Mouse (Mus musculus): ENCODE data around the gene Tcea2. TPM values are rescaled to one million over a fixed set of nuclear protein-coding genes. Genes with fewer than 3 reads are reported as not detected.
A peak's percentile ranks its signal among the peaks of the same experiment; 100 is the strongest.

The Tcea2 gene
- polyA plus RNA-seq, 1 experiment from 2014 or later = 12.1 TPM

- no peak for DNase-seq (ENCODE audit: low spot score)
- H3K36me3 ChIP-seq (ENCODE audit: control insufficient read depth, insufficient read depth, low read length) = no peaks in the 10 kb centered on the region
- peaks cover 19% of the 10 kb centered on the region for H3K27me3 ChIP-seq (replicated peaks; ENCODE audit: control insufficient read depth, insufficient read depth, low read length)
- no peak overlapping the region for H3K4me2 ChIP-seq
- 60% methylated on average over 5 of the region's 5 CpGs for WGBS
- peaks cover 16% of the 10 kb centered on the region for H3K4me1 ChIP-seq (replicated peaks; ENCODE audit: control insufficient read depth, insufficient read depth, low read length)
- no peaks in the 10 kb centered on the region for H3K9me3 ChIP-seq (ENCODE audit: control insufficient read depth, low read length)
- no peak overlapping the region for H3K9ac ChIP-seq (ENCODE audit: low read depth, low read length)
- ATAC-seq (replicated peaks; ENCODE audit: low FRiP score) = no peak
- H3K4me3 ChIP-seq (ENCODE audit: low read depth, low read length) = no peak overlapping the region
- no peak overlapping the region for H3K27ac ChIP-seq (ENCODE audit: low read depth, low read length)
Observed at GRCm38 (mm10) chr2:181677096-181677754, 2.9 kb upstream of the Tcea2 start.

- H3K4me2 ChIP-seq = no peak overlapping the region
- H3K4me1 ChIP-seq (replicated peaks; ENCODE audit: control insufficient read depth, insufficient read depth, low read length) = peaks cover 16% of the 10 kb centered on the region
- H3K27ac ChIP-seq (ENCODE audit: low read depth, low read length) = no peak overlapping the region
- 38% methylated on average over 3 of the region's 3 CpGs for WGBS
- no peaks in the 10 kb centered on the region for H3K36me3 ChIP-seq (ENCODE audit: control insufficient read depth, insufficient read depth, low read length)
- no peaks in the 10 kb centered on the region for H3K9me3 ChIP-seq (ENCODE audit: control insufficient read depth, low read length)
- H3K9ac ChIP-seq (ENCODE audit: low read depth, low read length) = no peak overlapping the region
- peaks cover 14% of the 10 kb centered on the region for H3K27me3 ChIP-seq (replicated peaks; ENCODE audit: control insufficient read depth, insufficient read depth, low read length)
- no peak for ATAC-seq (replicated peaks; ENCODE audit: low FRiP score)
- no peak for DNase-seq (ENCODE audit: low spot score)
- H3K4me3 ChIP-seq (ENCODE audit: low read depth, low read length) = no peak overlapping the region
Observed at GRCm38 (mm10) chr2:181677755-181678098, 2.4 kb upstream of the Tcea2 start.

- WGBS = 44% methylated on average over 1 of the region's 1 CpGs
- peak; percentile 76 for ATAC-seq (replicated peaks; ENCODE audit: low FRiP score)
Observed at GRCm38 (mm10) chr2:181678780-181679179, 1.3 kb upstream of the Tcea2 start.

DNA sequence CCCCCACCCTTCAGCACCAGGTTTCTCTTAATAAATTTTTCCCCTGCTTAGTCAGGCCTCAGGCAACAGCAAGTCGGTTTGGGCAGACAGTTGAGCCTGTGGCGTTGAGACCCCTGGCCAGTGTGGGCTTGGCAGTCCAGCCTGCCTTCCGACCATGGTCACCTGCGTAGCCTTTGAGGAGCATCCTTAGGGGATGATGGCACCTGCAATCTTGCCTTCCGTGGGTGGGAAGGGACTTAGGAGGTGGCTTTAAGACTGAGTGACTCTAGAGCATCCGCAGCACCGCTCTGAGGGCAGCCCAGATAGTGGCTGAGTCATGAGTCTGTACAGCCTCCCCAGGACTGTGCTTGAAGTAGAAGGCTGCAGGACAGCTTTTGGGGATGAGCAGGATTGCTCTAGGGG, 607 bp downstream of the Tcea2 start:
- peak overlapping the region; percentile 78 for H3K9ac ChIP-seq (ENCODE audit: low read depth, low read length)
- H3K36me3 ChIP-seq (ENCODE audit: control insufficient read depth, insufficient read depth, low read length) = no peaks in the 10 kb centered on the region
- no peaks in the 10 kb centered on the region for H3K27me3 ChIP-seq (replicated peaks; ENCODE audit: control insufficient read depth, insufficient read depth, low read length)
- DNase-seq (ENCODE audit: low spot score) (peak; percentile 61), ATAC-seq (replicated peaks; ENCODE audit: low FRiP score) (peak; percentile 14)
- peak overlapping the region; percentile 52; the same call in 1 of the 2 replicates for H3K27ac ChIP-seq (ENCODE audit: low read depth, low read length)
- H3K4me2 ChIP-seq = peak overlapping the region; percentile 97
- WGBS = 15% methylated on average over 7 of the region's 7 CpGs
- no peaks in the 10 kb centered on the region for H3K9me3 ChIP-seq (ENCODE audit: control insufficient read depth, low read length)
- H3K4me3 ChIP-seq (ENCODE audit: low read depth, low read length) = peak overlapping the region; percentile 73
- peaks cover 10% of the 10 kb centered on the region for H3K4me1 ChIP-seq (replicated peaks; ENCODE audit: control insufficient read depth, insufficient read depth, low read length)

More at GRCm38 (mm10) chr2:181678780-181679179, 1.3 kb upstream of the Tcea2 start:
- Histone ChIP-seq H3K9me3 (ENCODE audit: control insufficient read depth, low read length) (no peaks in the 10 kb centered on the region), H3K4me2 (no peak overlapping the region), H3K27ac (ENCODE audit: low read depth, low read length) (no peak overlapping the region), H3K9ac (ENCODE audit: low read depth, low read length) (no peak overlapping the region), H3K27me3 (replicated peaks; ENCODE audit: control insufficient read depth, insufficient read depth, low read length) (peaks cover 4% of the 10 kb centered on the region), H3K36me3 (ENCODE audit: control insufficient read depth, insufficient read depth, low read length) (no peaks in the 10 kb centered on the region), H3K4me1 (replicated peaks; ENCODE audit: control insufficient read depth, insufficient read depth, low read length) (peaks cover 16% of the 10 kb centered on the region), H3K4me3 (ENCODE audit: low read depth, low read length) (no peak overlapping the region)
- no peak for DNase-seq (ENCODE audit: low spot score)

- H3K4me2 ChIP-seq = no peak overlapping the region
- no peak overlapping the region for H3K9ac ChIP-seq (ENCODE audit: low read depth, low read length)
- H3K27me3 ChIP-seq (replicated peaks; ENCODE audit: control insufficient read depth, insufficient read depth, low read length) = no peaks in the 10 kb centered on the region
- ATAC-seq (replicated peaks; ENCODE audit: low FRiP score) = no peak
- H3K4me3 ChIP-seq (ENCODE audit: low read depth, low read length) = no peak overlapping the region
- peaks cover 3% of the 10 kb centered on the region for H3K36me3 ChIP-seq (ENCODE audit: control insufficient read depth, insufficient read depth, low read length)
- H3K4me1 ChIP-seq (replicated peaks; ENCODE audit: control insufficient read depth, insufficient read depth, low read length) = peaks cover 10% of the 10 kb centered on the region
- DNase-seq (ENCODE audit: low spot score) = no peak
- WGBS = 63% methylated on average over 1 of the region's 1 CpGs
- no peaks in the 10 kb centered on the region for H3K9me3 ChIP-seq (ENCODE audit: control insufficient read depth, low read length)
- no peak overlapping the region for H3K27ac ChIP-seq (ENCODE audit: low read depth, low read length)
Observed at GRCm38 (mm10) chr2:181681978-181682377, 1.9 kb downstream of the Tcea2 start.

DNA sequence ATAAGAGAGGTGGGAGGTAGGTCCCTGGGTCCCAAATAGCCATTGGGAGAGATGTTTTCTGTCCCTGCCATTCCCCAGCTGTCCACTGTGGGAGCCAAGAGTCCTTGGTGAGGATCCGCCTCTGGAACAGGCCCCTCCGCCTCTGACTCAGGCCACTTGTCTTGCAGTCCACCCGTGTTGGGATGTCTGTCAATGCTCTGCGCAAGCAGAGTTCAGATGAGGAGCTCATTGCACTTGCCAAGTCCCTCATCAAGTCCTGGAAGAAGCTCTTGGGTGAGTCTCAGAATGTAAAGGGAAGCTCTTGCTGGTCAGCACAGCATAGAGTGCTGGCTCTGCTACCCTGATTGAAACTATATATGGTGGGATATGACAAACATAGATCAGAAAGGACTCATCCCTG, 3.3 kb downstream of the Tcea2 start:
- no peaks in the 10 kb centered on the region for H3K9me3 ChIP-seq (ENCODE audit: control insufficient read depth, low read length)
- H3K27ac ChIP-seq (ENCODE audit: low read depth, low read length) = no peak overlapping the region
- 69% methylated on average over 4 of the region's 4 CpGs for WGBS
- DNase-seq (ENCODE audit: low spot score) (no peak), ATAC-seq (replicated peaks; ENCODE audit: low FRiP score) (no peak)
- H3K27me3 ChIP-seq (replicated peaks; ENCODE audit: control insufficient read depth, insufficient read depth, low read length) = no peaks in the 10 kb centered on the region
- peaks cover 7% of the 10 kb centered on the region for H3K4me1 ChIP-seq (replicated peaks; ENCODE audit: control insufficient read depth, insufficient read depth, low read length)
- H3K4me2 ChIP-seq = no peak overlapping the region
- H3K36me3 ChIP-seq (ENCODE audit: control insufficient read depth, insufficient read depth, low read length) = peaks cover 5% of the 10 kb centered on the region
- H3K9ac ChIP-seq (ENCODE audit: low read depth, low read length) = no peak overlapping the region
- H3K4me3 ChIP-seq (ENCODE audit: low read depth, low read length) = no peak overlapping the region

DNA sequence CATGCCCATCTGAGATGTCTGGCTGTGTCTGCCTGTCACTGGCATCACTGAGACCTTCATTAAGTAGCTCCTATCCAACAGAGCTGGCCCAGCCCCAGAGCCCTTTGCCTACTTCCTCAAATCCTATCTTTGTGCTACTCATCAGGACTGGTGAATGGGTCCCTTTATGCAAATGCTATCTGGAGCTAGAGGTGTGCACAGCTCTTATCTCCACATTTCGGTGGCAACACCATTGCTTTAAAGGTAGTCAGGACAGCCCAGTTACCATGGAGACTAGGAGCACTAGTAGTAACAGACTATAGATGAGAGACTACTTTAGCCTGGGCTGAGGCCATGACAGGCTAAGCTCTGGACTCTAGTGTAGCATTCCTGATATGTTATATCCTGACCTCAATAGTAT, 4.6 kb downstream of the Tcea2 start:
- H3K9ac ChIP-seq (ENCODE audit: low read depth, low read length) = no peak overlapping the region
- no peaks in the 10 kb centered on the region for H3K9me3 ChIP-seq (ENCODE audit: control insufficient read depth, low read length)
- no peak overlapping the region for H3K4me2 ChIP-seq
- no peak for DNase-seq (ENCODE audit: low spot score)
- no peak for ATAC-seq (replicated peaks; ENCODE audit: low FRiP score)
- H3K4me1 ChIP-seq (replicated peaks; ENCODE audit: control insufficient read depth, insufficient read depth, low read length) = peaks cover 7% of the 10 kb centered on the region
- no peak overlapping the region for H3K4me3 ChIP-seq (ENCODE audit: low read depth, low read length)
- H3K36me3 ChIP-seq (ENCODE audit: control insufficient read depth, insufficient read depth, low read length) = peaks cover 9% of the 10 kb centered on the region
- no peaks in the 10 kb centered on the region for H3K27me3 ChIP-seq (replicated peaks; ENCODE audit: control insufficient read depth, insufficient read depth, low read length)
- WGBS = 26% methylated on average over 1 of the region's 1 CpGs
- H3K27ac ChIP-seq (ENCODE audit: low read depth, low read length) = no peak overlapping the region

DNA sequence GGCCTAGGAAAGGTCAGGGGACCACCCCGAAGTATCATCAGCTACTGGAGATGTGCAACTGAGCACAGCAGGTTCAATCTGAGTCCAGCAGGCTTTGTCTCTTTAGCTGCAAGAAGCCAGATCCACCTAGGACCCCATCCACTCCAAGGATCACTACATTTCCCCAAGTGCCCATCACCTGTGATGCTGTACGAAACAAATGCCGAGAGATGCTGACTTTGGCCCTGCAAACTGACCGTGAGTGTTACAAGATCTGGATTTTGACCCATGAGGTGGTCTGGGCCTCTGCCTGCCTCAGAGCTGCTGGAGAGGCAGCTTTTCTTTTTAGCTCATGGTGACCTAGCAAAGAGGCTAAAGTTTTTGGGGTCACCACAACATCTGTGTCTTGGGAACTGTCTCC, 5.6 kb downstream of the Tcea2 start:
- no peak overlapping the region for H3K27ac ChIP-seq (ENCODE audit: low read depth, low read length)
- ATAC-seq (replicated peaks; ENCODE audit: low FRiP score) (no peak), DNase-seq (ENCODE audit: low spot score) (no peak)
- 86% methylated on average over 4 of the region's 4 CpGs for WGBS
- no peak overlapping the region for H3K9ac ChIP-seq (ENCODE audit: low read depth, low read length)
- H3K9me3 ChIP-seq (ENCODE audit: control insufficient read depth, low read length) = no peaks in the 10 kb centered on the region
- H3K36me3 ChIP-seq (ENCODE audit: control insufficient read depth, insufficient read depth, low read length) = peaks cover 9% of the 10 kb centered on the region
- H3K27me3 ChIP-seq (replicated peaks; ENCODE audit: control insufficient read depth, insufficient read depth, low read length) = no peaks in the 10 kb centered on the region
- H3K4me2 ChIP-seq = no peak overlapping the region
- no peak overlapping the region for H3K4me3 ChIP-seq (ENCODE audit: low read depth, low read length)
- peaks cover 5% of the 10 kb centered on the region for H3K4me1 ChIP-seq (replicated peaks; ENCODE audit: control insufficient read depth, insufficient read depth, low read length)

- WGBS = 87% methylated on average over 8 of the region's 8 CpGs
- Histone ChIP-seq H3K4me3 (ENCODE audit: low read depth, low read length) (no peak overlapping the region), H3K27me3 (replicated peaks; ENCODE audit: control insufficient read depth, insufficient read depth, low read length) (no peaks in the 10 kb centered on the region), H3K4me1 (replicated peaks; ENCODE audit: control insufficient read depth, insufficient read depth, low read length) (no peaks in the 10 kb centered on the region; the same call in 1 of the 2 replicates), H3K9me3 (ENCODE audit: control insufficient read depth, low read length) (no peaks in the 10 kb centered on the region), H3K36me3 (ENCODE audit: control insufficient read depth, insufficient read depth, low read length) (peaks cover 9% of the 10 kb centered on the region), H3K9ac (ENCODE audit: low read depth, low read length) (no peak overlapping the region), H3K27ac (ENCODE audit: low read depth, low read length) (no peak overlapping the region), H3K4me2 (no peak overlapping the region)
- ATAC-seq (replicated peaks; ENCODE audit: low FRiP score) (no peak), DNase-seq (ENCODE audit: low spot score) (peak; percentile 25)
Observed at GRCm38 (mm10) chr2:181687586-181687985, 7.5 kb downstream of the Tcea2 start.
